Mouse (Mus musculus) midbrain, embryonic 10.5 days (tissue): ENCODE data around the gene Mipol1. TPM values are rescaled to one million over a fixed set of nuclear protein-coding genes. Genes with fewer than 3 reads are reported as not detected.

Source experiments
- DNase-seq: peaks from one replicate; pipeline ENCODE4 v3.0.0-alpha.2; 2017; ENCODE audit warnings: low spot score
- H3K27ac ChIP-seq: fragments of 300-500 bp; sonication (generic); replicated peaks from 2 replicates; pipeline ENCODE4 v1.5.1; 2016; ENCODE audit warnings: mild to moderate bottlenecking
- H3K27me3 ChIP-seq: fragments of 300-500 bp; sonication (generic); 2 replicates; pipeline ENCODE4 v1.6.1; 2016; ENCODE audit warnings: low read depth, mild to moderate bottlenecking; ENCODE audit not compliant: poor library complexity, severe bottlenecking
- H3K36me3 ChIP-seq: fragments of 300-500 bp; sonication (generic); 2 replicates; pipeline ENCODE4 v1.6.1; 2016; ENCODE audit warnings: mild to moderate bottlenecking, moderate library complexity
- H3K4me1 ChIP-seq: fragments of 300-500 bp; sonication (generic); 2 replicates; pipeline ENCODE4 v1.6.1; 2016
- H3K4me3 ChIP-seq: fragments of 300-500 bp; sonication (generic); 2 replicates; pipeline ENCODE4 v1.5.1; 2016; ENCODE audit warnings: mild to moderate bottlenecking, moderate library complexity
- H3K9me3 ChIP-seq: fragments of 300-500 bp; sonication (generic); replicated peaks from 2 replicates; pipeline ENCODE4 v1.6.1; 2016; ENCODE audit warnings: mild to moderate bottlenecking
- WGBS: fragments of 180-500 bp; shearing (Covaris S2); methylation state at CpG from one replicate; pipeline ENCODE4 v1.1.7; 2016; 5-methylcytosine and 5-hydroxymethylcytosine counted together
- polyA plus RNA-seq: library from polyadenylated mRNA; unstranded; fragments of >200 nt; fragmentation: Nextera tagmentation; extraction: Ambion mirVana; gene quantifications from 2 replicates; pipeline ENCODE4 v1.2.1, GENCODE M21; 2016

Gene Mipol1
- polyA plus RNA-seq, 1 experiment from 2014 or later = 8.9 TPM

GRCm38 (mm10) chr12:57456911-57457310, 226.7 kb downstream of the Mipol1 start:
- 35% methylated on average over 4 of the region's 4 CpGs for WGBS
- Histone ChIP-seq H3K27ac (no peak overlapping the region), H3K4me3 (no peak overlapping the region), H3K9me3 (no peaks in the 10 kb centered on the region), H3K36me3 (no peaks in the 10 kb centered on the region), H3K4me1 (peaks cover 27% of the 10 kb centered on the region), H3K27me3 (no peaks in the 10 kb centered on the region)
- DNase-seq = no peak

- WGBS = 28% methylated on average over 4 of the region's 4 CpGs
- Histone ChIP-seq H3K4me1 (peaks cover 27% of the 10 kb centered on the region), H3K27ac (peak overlapping the region; percentile 23; the same call in 1 of the 2 replicates), H3K9me3 (no peaks in the 10 kb centered on the region), H3K27me3 (no peaks in the 10 kb centered on the region), H3K4me3 (no peak overlapping the region), H3K36me3 (no peaks in the 10 kb centered on the region)
- DNase-seq = no peak
Observed at GRCm38 (mm10) chr12:57457339-57457738, 227.1 kb downstream of the Mipol1 start.

GRCm38 (mm10) chr12:57464520-57465334, 234.5 kb downstream of the Mipol1 start:
- H3K27ac ChIP-seq = no peak overlapping the region
- H3K4me3 ChIP-seq = no peak overlapping the region
- no peak for DNase-seq
- no peaks in the 10 kb centered on the region for H3K36me3 ChIP-seq
- H3K4me1 ChIP-seq = peaks cover 16% of the 10 kb centered on the region; the same call in 1 of the 2 replicates
- H3K27me3 ChIP-seq = no peaks in the 10 kb centered on the region
- no peaks in the 10 kb centered on the region for H3K9me3 ChIP-seq
- 79% methylated on average over 12 of the region's 12 CpGs for WGBS

GRCm38 (mm10) chr12:57471786-57472185, 241.6 kb downstream of the Mipol1 start:
- no peak overlapping the region for H3K4me3 ChIP-seq
- no peaks in the 10 kb centered on the region for H3K36me3 ChIP-seq
- peaks cover 2% of the 10 kb centered on the region; the same call in 1 of the 2 replicates for H3K4me1 ChIP-seq
- no peaks in the 10 kb centered on the region for H3K9me3 ChIP-seq
- H3K27ac ChIP-seq = no peak overlapping the region
- no peak for DNase-seq
- no peaks in the 10 kb centered on the region for H3K27me3 ChIP-seq
- 87% methylated on average over 8 of the region's 8 CpGs for WGBS

- Histone ChIP-seq H3K4me3 (no peak overlapping the region), H3K27me3 (no peaks in the 10 kb centered on the region), H3K27ac (no peak overlapping the region), H3K36me3 (no peaks in the 10 kb centered on the region), H3K9me3 (no peaks in the 10 kb centered on the region), H3K4me1 (no peaks in the 10 kb centered on the region)
- no peak for DNase-seq
- WGBS = 89% methylated on average over 3 of the region's 3 CpGs
Observed at GRCm38 (mm10) chr12:57476876-57477275, 246.6 kb downstream of the Mipol1 start.

- WGBS = 83% methylated on average over 2 of the region's 2 CpGs
- Histone ChIP-seq H3K27ac (no peak overlapping the region), H3K4me3 (no peak overlapping the region), H3K27me3 (no peaks in the 10 kb centered on the region), H3K36me3 (no peaks in the 10 kb centered on the region), H3K9me3 (no peaks in the 10 kb centered on the region), H3K4me1 (no peaks in the 10 kb centered on the region)
- no peak for DNase-seq
Observed at GRCm38 (mm10) chr12:57481823-57482222, 251.6 kb downstream of the Mipol1 start.

- WGBS = 74% methylated on average over 6 of the region's 6 CpGs
- no peaks in the 10 kb centered on the region for H3K36me3 ChIP-seq
- no peaks in the 10 kb centered on the region for H3K27me3 ChIP-seq
- H3K4me1 ChIP-seq = peaks cover 9% of the 10 kb centered on the region
- peak overlapping the region; percentile 63 for H3K27ac ChIP-seq
- DNase-seq = no peak
- H3K4me3 ChIP-seq = no peak overlapping the region
- no peaks in the 10 kb centered on the region for H3K9me3 ChIP-seq
Observed at GRCm38 (mm10) chr12:57496347-57497119, 266.3 kb downstream of the Mipol1 start.

- Histone ChIP-seq H3K27ac (no peak overlapping the region), H3K4me3 (no peak overlapping the region), H3K27me3 (no peaks in the 10 kb centered on the region), H3K36me3 (no peaks in the 10 kb centered on the region), H3K4me1 (peaks cover 11% of the 10 kb centered on the region), H3K9me3 (no peaks in the 10 kb centered on the region)
- no peak for DNase-seq
- WGBS = 84% methylated on average over 7 of the region's 7 CpGs
Observed at GRCm38 (mm10) chr12:57500246-57500645, 270.0 kb downstream of the Mipol1 start.

- H3K9me3 ChIP-seq = no peaks in the 10 kb centered on the region
Observed at GRCm38 (mm10) chr12:57505329-57505728, 275.1 kb downstream of the Mipol1 start.

GRCm38 (mm10) chr12:57508938-57509337, 278.7 kb downstream of the Mipol1 start:
- WGBS = 17% methylated on average over 11 of the region's 11 CpGs

More at GRCm38 (mm10) chr12:57505329-57505728, 275.1 kb downstream of the Mipol1 start:
- H3K27ac ChIP-seq = no peak overlapping the region
- peaks cover 3% of the 10 kb centered on the region; the same call in 1 of the 2 replicates for H3K27me3 ChIP-seq
- H3K4me3 ChIP-seq = no peak overlapping the region
- H3K36me3 ChIP-seq = no peaks in the 10 kb centered on the region
- DNase-seq = no peak
- 83% methylated on average over 7 of the region's 7 CpGs for WGBS
- peaks cover 23% of the 10 kb centered on the region for H3K4me1 ChIP-seq

GRCm38 (mm10) chr12:57509726-57510125, 279.5 kb downstream of the Mipol1 start:
- H3K27ac ChIP-seq = peak overlapping the region; percentile 68
- no peak for DNase-seq
- H3K27me3 ChIP-seq = peaks cover 3% of the 10 kb centered on the region; the same call in 1 of the 2 replicates
- no peak overlapping the region for H3K4me3 ChIP-seq
- peaks cover 23% of the 10 kb centered on the region for H3K4me1 ChIP-seq
- WGBS = 79% methylated on average over 4 of the region's 4 CpGs
- H3K9me3 ChIP-seq = no peaks in the 10 kb centered on the region
- H3K36me3 ChIP-seq = no peaks in the 10 kb centered on the region

More at GRCm38 (mm10) chr12:57508938-57509337, 278.7 kb downstream of the Mipol1 start:
- Histone ChIP-seq H3K27ac (peak overlapping the region; percentile 68; the same call in 1 of the 2 replicates), H3K9me3 (no peaks in the 10 kb centered on the region), H3K4me1 (peaks cover 23% of the 10 kb centered on the region), H3K36me3 (no peaks in the 10 kb centered on the region), H3K4me3 (no peak overlapping the region), H3K27me3 (peaks cover 3% of the 10 kb centered on the region; the same call in 1 of the 2 replicates)
- peak; percentile 18 for DNase-seq

- peaks cover 3% of the 10 kb centered on the region; the same call in 1 of the 2 replicates for H3K27me3 ChIP-seq
- H3K27ac ChIP-seq = no peak overlapping the region
- no peak for DNase-seq
- peaks cover 28% of the 10 kb centered on the region for H3K4me1 ChIP-seq
- no peak overlapping the region for H3K4me3 ChIP-seq
- no peaks in the 10 kb centered on the region for H3K9me3 ChIP-seq
- H3K36me3 ChIP-seq = no peaks in the 10 kb centered on the region
- WGBS = 93% methylated on average over 4 of the region's 4 CpGs
Observed at GRCm38 (mm10) chr12:57511127-57511526, 280.9 kb downstream of the Mipol1 start.
